Mouse (Mus musculus): ENCODE measurements around the gene Gm4756.
"Not testable (repeated sequence)": the region's sequence is repeated elsewhere in the genome, so short reads cannot be mapped to it uniquely, and the experiment has no call there.

The Gm4756 gene

DNA sequence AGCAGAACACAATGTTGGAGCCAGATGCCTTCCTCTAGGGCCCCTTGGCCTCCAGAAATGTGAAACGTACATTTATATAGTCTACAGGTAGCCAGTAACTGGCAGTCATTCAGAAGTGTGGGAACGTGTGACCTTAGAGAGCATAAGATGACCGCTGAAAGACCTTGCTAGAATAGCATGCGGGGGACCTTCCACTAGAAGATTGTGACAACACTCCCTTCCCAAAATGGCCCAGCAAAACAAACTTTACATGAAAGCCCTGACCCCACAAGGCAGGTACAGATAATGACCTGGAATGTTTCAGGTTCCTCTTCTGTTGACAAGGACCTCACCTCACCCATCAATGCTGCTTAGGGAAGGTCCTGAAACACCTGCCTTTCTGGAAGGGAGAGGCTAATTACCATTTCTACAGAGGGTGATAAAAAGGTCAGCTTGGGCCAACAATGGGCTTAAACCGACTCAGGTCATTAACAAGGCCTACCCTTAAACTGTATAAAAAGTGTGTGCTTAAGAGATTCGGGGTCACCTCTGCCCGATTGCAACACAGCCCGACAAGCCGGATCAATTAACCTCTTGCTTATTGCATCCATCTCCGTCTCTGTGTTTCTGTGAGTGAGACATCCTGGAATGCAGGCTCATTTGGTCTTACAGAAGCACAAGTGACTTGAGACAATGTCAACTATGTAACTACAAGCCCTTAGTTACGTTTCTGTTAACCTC, at the start of gene Gm4756:
Gm4756 (minus strand) TSS at position 51 of the 720 bp plus-strand sequence.
- DNase-seq (ENCODE audit: extremely low read depth, insufficient read length, low spot score): no peak

DNA sequence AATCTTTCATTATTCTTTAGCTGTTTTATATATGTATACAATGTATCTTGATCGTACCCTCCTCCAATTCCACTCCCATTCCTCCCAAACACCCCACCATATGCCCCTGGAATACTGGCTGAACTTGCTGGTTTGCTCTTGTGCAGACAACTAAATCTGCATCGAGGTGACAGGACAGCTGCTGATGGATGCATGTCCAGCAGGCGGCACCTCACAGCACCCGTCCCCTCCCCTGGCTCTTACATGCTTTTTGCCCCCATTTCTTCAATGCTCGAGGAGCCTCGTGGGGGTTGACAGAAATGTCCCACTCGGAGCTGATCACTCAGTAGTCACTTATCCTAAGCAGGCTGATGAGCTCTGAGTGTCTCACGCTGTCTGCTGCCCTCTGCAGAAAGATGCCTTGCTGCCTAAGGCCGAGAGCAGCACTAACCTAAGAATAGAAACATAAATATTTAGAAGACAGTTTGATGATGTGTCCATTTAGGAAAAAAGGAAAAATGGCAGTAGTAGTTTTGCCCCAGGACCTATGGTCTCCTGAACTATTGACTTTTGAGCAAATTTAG, 45.5 kb upstream of the Gm4756 start:
- DNase-seq (ENCODE audit: extremely low read depth, insufficient read length, low spot score): peak; percentile 36

DNA sequence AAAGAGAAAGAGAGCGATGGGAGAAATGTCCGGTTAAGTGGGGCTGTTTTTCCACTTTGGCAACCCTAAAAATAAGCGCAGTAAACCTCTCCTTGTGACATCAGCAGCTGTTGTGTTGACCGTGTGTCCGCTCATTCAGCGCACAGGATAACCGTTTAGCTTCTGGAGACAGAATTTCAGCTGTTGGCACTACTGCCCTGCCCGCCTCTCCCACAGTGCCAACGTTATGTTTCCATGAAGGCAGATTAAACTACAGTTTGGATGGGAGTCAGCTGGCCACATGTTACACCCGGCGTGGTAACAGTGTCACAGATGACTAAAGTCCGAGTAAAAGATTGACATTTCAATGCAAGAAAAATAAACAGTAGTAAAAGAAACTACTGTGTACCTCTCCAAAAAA, 45.0 kb upstream of the Gm4756 start:
- peak; percentile 27 for DNase-seq (ENCODE audit: extremely low read depth, insufficient read length, low spot score)

- peak; percentile 12 for DNase-seq (ENCODE audit: extremely low read depth, insufficient read length, low spot score)
Observed at GRCm38 (mm10) chr12:72693895-72694294, 44.4 kb upstream of the Gm4756 start.

DNA sequence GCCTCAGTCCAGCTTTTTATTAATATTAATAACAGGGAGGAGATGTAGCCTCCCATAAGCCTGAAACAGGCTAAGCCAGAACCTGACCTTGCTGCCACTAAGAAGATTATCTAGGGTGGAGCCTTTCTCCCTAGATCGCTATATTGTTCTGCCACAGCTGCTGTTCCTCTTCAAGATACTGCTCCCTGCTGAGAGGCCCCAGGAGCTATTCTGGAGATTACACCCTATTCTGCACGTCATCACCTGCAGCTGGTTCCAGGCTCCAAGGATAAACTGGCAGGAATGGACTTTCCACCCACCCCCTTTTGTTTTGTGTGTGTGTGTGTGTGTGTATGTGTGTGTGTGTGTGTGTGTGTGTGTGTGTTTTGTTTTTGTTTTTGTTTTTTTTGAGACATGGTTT, 38.8 kb upstream of the Gm4756 start:
- not testable (repeated sequence) for DNase-seq (ENCODE audit: extremely low read depth, insufficient read length, low spot score)

- DNase-seq (ENCODE audit: extremely low read depth, insufficient read length, low spot score): not testable (repeated sequence)
Observed at GRCm38 (mm10) chr12:72687741-72688140, 38.3 kb upstream of the Gm4756 start.

DNA sequence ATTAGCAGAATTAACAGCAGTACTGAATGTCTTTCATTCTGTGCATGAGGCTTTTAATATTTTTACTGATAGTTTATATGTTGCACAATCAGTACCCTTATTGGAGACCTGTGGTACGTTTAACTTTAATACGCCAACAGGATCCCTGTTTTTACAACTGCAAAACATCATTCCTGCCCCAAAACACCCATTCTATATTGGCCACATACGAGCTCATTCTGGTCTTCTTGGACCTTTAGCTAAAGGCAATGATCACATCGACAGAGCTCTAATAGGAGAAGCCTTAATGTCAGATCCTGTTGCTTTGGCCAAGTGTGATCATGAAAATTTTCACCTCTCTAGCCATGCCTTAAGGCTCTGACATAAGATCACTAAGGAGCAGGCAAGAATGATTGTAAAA, 37.1 kb upstream of the Gm4756 start:
- not testable (repeated sequence) for DNase-seq (ENCODE audit: extremely low read depth, insufficient read length, low spot score)

DNA sequence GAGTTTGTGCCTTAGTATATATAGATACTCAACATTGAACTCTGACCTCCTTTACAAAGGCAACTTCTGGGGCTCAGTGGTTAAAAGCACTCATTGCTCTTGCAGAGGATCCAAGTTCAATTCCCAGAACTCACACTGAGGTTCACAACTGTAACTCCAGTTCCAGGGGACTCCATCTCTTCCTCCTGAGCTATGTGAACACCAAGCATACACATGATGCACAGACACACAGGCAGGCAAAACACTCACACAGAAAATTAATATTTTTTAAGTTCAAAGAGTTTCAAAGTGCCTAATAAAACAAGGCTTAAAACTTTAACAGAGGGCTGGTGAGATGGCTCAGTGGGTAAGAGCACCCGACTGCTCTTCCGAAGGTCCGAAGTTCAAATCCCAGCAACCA, 34.2 kb upstream of the Gm4756 start:
- no peak for DNase-seq (ENCODE audit: extremely low read depth, insufficient read length, low spot score)

GRCm38 (mm10) chr12:72682511-72683282, 33.2 kb upstream of the Gm4756 start:
- DNase-seq (ENCODE audit: extremely low read depth, insufficient read length, low spot score): no peak

GRCm38 (mm10) chr12:72681919-72682318, 32.5 kb upstream of the Gm4756 start:
- no peak for DNase-seq (ENCODE audit: extremely low read depth, insufficient read length, low spot score)

- no peak for DNase-seq (ENCODE audit: extremely low read depth, insufficient read length, low spot score)
Observed at GRCm38 (mm10) chr12:72679635-72680034, 30.2 kb upstream of the Gm4756 start.

- peak; percentile 76 for DNase-seq (ENCODE audit: extremely low read depth, insufficient read length, low spot score)
Observed at GRCm38 (mm10) chr12:72674820-72675219, 25.4 kb upstream of the Gm4756 start.

DNA sequence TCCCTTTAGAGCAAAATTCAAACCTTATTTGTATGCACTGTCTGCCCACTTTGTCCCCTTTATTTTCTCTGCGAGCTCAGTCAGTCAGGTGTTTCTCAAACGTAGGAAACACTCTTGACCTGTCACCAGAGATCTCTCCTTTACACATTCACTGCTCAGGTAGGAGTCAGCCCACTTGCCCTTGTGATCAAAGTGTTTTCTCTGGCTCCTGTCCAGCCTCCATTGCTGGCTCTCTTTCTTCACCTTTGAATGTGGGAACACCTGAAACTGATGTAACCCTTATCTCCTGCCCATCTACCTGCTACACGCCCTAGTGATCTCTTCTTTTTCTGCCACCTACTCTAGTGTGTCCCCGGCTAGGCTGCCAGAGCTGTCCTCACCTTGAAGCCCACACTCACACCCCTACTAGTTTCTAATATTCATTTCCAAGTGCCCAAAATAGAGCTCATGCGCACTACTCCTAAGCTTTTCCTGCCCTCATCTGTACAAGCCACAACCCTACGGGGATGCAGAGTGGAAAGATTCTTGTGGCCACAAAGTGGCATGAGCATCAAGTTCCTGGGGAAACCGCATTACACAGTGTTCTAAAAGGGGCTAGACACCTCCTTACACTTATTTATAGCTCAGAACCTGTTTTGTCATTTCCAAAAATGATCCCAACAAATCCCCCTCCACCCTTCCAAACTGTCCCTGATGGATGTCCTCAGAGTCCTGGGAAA, 24.8 kb upstream of the Gm4756 start:
- DNase-seq (ENCODE audit: extremely low read depth, insufficient read length, low spot score): no peak

- no peak for DNase-seq (ENCODE audit: extremely low read depth, insufficient read length, low spot score)
Observed at GRCm38 (mm10) chr12:72671516-72672135, 22.2 kb upstream of the Gm4756 start.

- DNase-seq (ENCODE audit: extremely low read depth, insufficient read length, low spot score): no peak
Observed at GRCm38 (mm10) chr12:72670921-72671320, 21.5 kb upstream of the Gm4756 start.

DNA sequence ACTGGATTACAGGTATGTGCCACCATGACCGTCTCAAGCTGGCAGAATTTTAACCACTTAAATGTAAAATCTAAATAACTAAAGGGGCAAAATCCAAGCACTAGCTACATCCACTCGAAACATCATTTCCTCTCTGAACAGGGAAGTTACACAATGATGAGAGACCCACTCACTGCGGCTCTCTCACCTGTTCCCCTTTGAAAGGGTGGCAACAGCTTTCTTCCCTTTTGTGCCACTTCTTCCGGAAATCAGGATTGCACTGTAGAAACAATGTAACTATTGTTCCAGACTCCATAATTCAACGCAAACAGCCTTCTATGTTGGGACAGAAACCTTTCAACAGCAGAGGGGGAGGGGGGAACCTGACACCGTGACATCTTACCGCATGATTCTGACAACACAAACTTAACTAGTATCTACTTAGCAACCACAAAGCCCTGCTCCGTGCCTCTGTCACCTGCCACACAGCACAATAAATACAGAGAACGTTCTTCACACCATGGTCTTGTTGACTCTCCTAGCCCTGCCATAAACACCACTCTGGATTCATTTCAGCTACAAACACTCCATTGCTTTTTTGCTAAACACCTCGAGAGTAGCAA, 18.5 kb upstream of the Gm4756 start:
- no peak for DNase-seq (ENCODE audit: extremely low read depth, insufficient read length, low spot score)

DNA sequence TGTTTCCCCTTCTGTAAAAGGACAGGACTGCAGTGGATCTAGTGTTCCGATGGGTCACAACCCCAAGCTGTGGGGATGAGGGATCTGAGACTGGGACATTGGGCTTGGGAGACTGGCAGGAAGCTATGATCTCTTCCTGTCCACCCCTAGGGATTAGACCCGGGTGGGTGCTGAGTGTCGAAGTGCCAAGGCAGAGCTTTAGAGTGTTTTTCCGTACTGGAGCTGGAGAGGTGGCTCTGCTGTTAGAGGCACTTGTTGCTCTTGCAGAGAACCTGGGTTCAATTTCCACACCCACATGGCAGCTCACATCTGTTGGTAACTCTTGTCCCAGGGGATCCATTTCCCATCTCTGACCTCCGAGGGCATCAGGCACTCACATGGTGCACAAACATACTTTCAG, 16.6 kb upstream of the Gm4756 start:
- no peak for DNase-seq (ENCODE audit: extremely low read depth, insufficient read length, low spot score)

DNA sequence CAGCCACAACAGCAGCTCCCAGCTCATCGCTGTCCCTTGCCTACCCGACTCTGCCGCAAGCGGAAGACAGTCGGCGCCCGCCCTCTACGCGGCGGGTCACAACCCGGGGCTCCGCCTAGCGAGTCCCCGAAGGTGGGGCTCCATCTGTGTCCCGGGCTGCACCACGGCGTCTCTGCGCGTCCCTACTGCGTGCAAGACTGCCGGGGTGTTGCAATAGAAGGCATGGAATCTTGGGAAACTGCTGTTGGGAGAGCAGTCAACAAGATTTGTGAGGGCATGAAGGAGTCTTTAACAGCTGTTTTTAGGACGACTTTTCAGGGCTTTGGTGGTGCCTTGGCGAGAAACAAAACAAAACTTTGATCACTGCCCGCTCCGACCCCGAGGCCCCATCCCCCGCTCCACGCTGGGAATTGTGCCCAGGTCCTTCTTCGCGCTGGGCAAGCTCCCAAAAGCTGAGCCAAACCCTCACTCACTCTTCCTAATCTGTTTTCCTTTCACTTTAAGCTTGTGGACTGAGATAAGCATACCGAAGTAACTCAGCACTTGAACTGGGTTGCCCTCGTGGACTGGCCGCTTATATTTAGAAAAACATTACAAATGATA, 15.4 kb upstream of the Gm4756 start, which contains the start of gene Dhrs7:
Dhrs7 (minus strand) TSS at position 175 of the 603 bp plus-strand sequence.
- DNase-seq (ENCODE audit: extremely low read depth, insufficient read length, low spot score): peak; percentile 97

GRCm38 (mm10) chr12:72664020-72664734, 14.7 kb upstream of the Gm4756 start:
- no peak for DNase-seq (ENCODE audit: extremely low read depth, insufficient read length, low spot score)

Data from 3134 (cell line).